Mouse (Mus musculus) G1E (cell line): ENCODE results near the gene Erg28.

Source experiments
- CTCF ChIP-seq: IDR thresholded peaks from 2 replicates; pipeline ENCODE4 v1.5.1; 2012; ENCODE audit warnings: low read depth, low read length, inconsistent platforms, mixed read lengths
- GATA1 ChIP-seq: IDR thresholded peaks from 2 replicates; pipeline ENCODE4 v1.6.1; 2012; ENCODE audit warnings: borderline replicate concordance, low read length, inconsistent platforms, mixed read lengths
- GATA2 ChIP-seq: IDR thresholded peaks from 2 replicates; pipeline ENCODE4 v1.6.1; 2012; ENCODE audit warnings: low read depth, low read length, inconsistent platforms, borderline replicate concordance
- POLR2AphosphoS5 ChIP-seq: IDR thresholded peaks from 2 replicates; pipeline ENCODE4 v1.6.1; 2012; ENCODE audit warnings: low read depth, low read length, inconsistent platforms; ENCODE audit not compliant: insufficient replicate concordance
- TAL1 ChIP-seq: conservative IDR thresholded peaks from 2 replicates; pipeline ENCODE4 v1.6.1; 2012; ENCODE audit warnings: low read depth, low read length, inconsistent platforms, mixed read lengths

- TF ChIP-seq CTCF, result no peak
- TF ChIP-seq TAL1, result no peak
- no peak for TF ChIP-seq GATA1
- no peak for TF ChIP-seq POLR2AphosphoS5
- no peak for TF ChIP-seq GATA2
These were observed 13.4 kb downstream of the Erg28 start for GRCm38 (mm10) chr12:85810959-85811358.
